Mouse (Mus musculus): ENCODE data around the gene Dnah8. TPM values are rescaled to one million over a fixed set of nuclear protein-coding genes. Genes with fewer than 3 reads are reported as not detected.

Gene Dnah8
- polyA plus RNA-seq, 1 experiment from 2014 or later: 0.68 TPM

GRCm38 (mm10) chr17:30852345-30852744, 228.2 kb downstream of the Dnah8 start:
- Histone ChIP-seq H3K4me1 (no peaks in the 10 kb centered on the region), H3K4me3 (no peak overlapping the region), H3K27ac (no peak overlapping the region), H3K27me3 (ENCODE audit: poor library complexity, severe bottlenecking) (no peaks in the 10 kb centered on the region), H3K36me3 (replicated peaks) (no peaks in the 10 kb centered on the region), H3K9me3 (no peaks in the 10 kb centered on the region; the same call in 1 of the 2 replicates)
- no peak for DNase-seq (ENCODE audit: extremely low spot score, low spot score)

GRCm38 (mm10) chr17:30857347-30857746, 233.2 kb downstream of the Dnah8 start:
- no peak for DNase-seq (ENCODE audit: extremely low spot score, low spot score)
- Histone ChIP-seq H3K9me3 (no peaks in the 10 kb centered on the region), H3K4me3 (no peak overlapping the region), H3K36me3 (replicated peaks) (no peaks in the 10 kb centered on the region), H3K27ac (no peak overlapping the region), H3K27me3 (ENCODE audit: poor library complexity, severe bottlenecking) (no peaks in the 10 kb centered on the region), H3K4me1 (peaks cover 25% of the 10 kb centered on the region)
- WGBS: 91% methylated on average over 5 of the region's 5 CpGs

- DNase-seq (ENCODE audit: extremely low spot score, low spot score): no peak
- 75% methylated on average over 11 of the region's 11 CpGs for WGBS
Observed at GRCm38 (mm10) chr17:30858586-30859259, 234.6 kb downstream of the Dnah8 start.

GRCm38 (mm10) chr17:30859989-30860585, 235.9 kb downstream of the Dnah8 start:
- no peak for DNase-seq (ENCODE audit: extremely low spot score, low spot score)
- no peaks in the 10 kb centered on the region for H3K27me3 ChIP-seq (ENCODE audit: poor library complexity, severe bottlenecking)
- no peaks in the 10 kb centered on the region for H3K36me3 ChIP-seq (replicated peaks)
- no peaks in the 10 kb centered on the region for H3K9me3 ChIP-seq
- no peak overlapping the region for H3K4me3 ChIP-seq
- WGBS: 45% methylated on average over 10 of the region's 10 CpGs
- H3K27ac ChIP-seq: peak overlapping the region; percentile 71
- H3K4me1 ChIP-seq: peaks cover 33% of the 10 kb centered on the region

More at GRCm38 (mm10) chr17:30858586-30859259, 234.6 kb downstream of the Dnah8 start:
- Histone ChIP-seq H3K27me3 (ENCODE audit: poor library complexity, severe bottlenecking) (no peaks in the 10 kb centered on the region), H3K36me3 (replicated peaks) (no peaks in the 10 kb centered on the region), H3K4me1 (peaks cover 33% of the 10 kb centered on the region), H3K27ac (no peak overlapping the region), H3K4me3 (no peak overlapping the region), H3K9me3 (no peaks in the 10 kb centered on the region)

GRCm38 (mm10) chr17:30860606-30861005, 236.5 kb downstream of the Dnah8 start:
- no peaks in the 10 kb centered on the region for H3K9me3 ChIP-seq
- 0 out of 2 replicates have a peak overlapping the region, but pooled peaks have one; percentile 71 for H3K27ac ChIP-seq
- H3K4me3 ChIP-seq: no peak overlapping the region
- no peaks in the 10 kb centered on the region for H3K36me3 ChIP-seq (replicated peaks)
- DNase-seq (ENCODE audit: extremely low spot score, low spot score): no peak
- H3K27me3 ChIP-seq (ENCODE audit: poor library complexity, severe bottlenecking): no peaks in the 10 kb centered on the region
- WGBS: 78% methylated on average over 7 of the region's 7 CpGs
- H3K4me1 ChIP-seq: peaks cover 33% of the 10 kb centered on the region

GRCm38 (mm10) chr17:30866281-30866680, 242.1 kb downstream of the Dnah8 start:
- Histone ChIP-seq H3K36me3 (replicated peaks) (no peaks in the 10 kb centered on the region), H3K27me3 (ENCODE audit: poor library complexity, severe bottlenecking) (no peaks in the 10 kb centered on the region), H3K4me1 (peaks cover 14% of the 10 kb centered on the region), H3K9me3 (no peaks in the 10 kb centered on the region), H3K27ac (no peak overlapping the region), H3K4me3 (no peak overlapping the region)
- 75% methylated on average over 8 of the region's 8 CpGs for WGBS
- DNase-seq (ENCODE audit: extremely low spot score, low spot score): no peak

GRCm38 (mm10) chr17:30866966-30867365, 242.8 kb downstream of the Dnah8 start:
- H3K4me1 ChIP-seq: peaks cover 10% of the 10 kb centered on the region
- no peak overlapping the region for H3K4me3 ChIP-seq
- H3K9me3 ChIP-seq: no peaks in the 10 kb centered on the region
- no peak overlapping the region for H3K27ac ChIP-seq
- WGBS: 87% methylated on average over 9 of the region's 9 CpGs
- no peak for DNase-seq (ENCODE audit: extremely low spot score, low spot score)
- no peaks in the 10 kb centered on the region for H3K27me3 ChIP-seq (ENCODE audit: poor library complexity, severe bottlenecking)
- no peaks in the 10 kb centered on the region for H3K36me3 ChIP-seq (replicated peaks)

- Histone ChIP-seq H3K9me3 (0 out of 2 replicates have a peak, but pooled peaks cover 3% of the 10 kb centered on the region), H3K4me3 (no peak overlapping the region), H3K36me3 (replicated peaks) (no peaks in the 10 kb centered on the region), H3K27ac (no peak overlapping the region), H3K27me3 (ENCODE audit: poor library complexity, severe bottlenecking) (no peaks in the 10 kb centered on the region), H3K4me1 (no peaks in the 10 kb centered on the region)
- DNase-seq (ENCODE audit: extremely low spot score, low spot score): no peak
- 37% methylated on average over 10 of the region's 10 CpGs for WGBS
Observed at GRCm38 (mm10) chr17:30871040-30871439, 246.9 kb downstream of the Dnah8 start.

GRCm38 (mm10) chr17:30874276-30874675, 250.1 kb downstream of the Dnah8 start:
- H3K4me3 ChIP-seq: no peak overlapping the region
- no peaks in the 10 kb centered on the region for H3K36me3 ChIP-seq (replicated peaks)
- H3K27ac ChIP-seq: no peak overlapping the region
- H3K4me1 ChIP-seq: 0 out of 2 replicates have a peak, but pooled peaks cover 3% of the 10 kb centered on the region
- 0 out of 2 replicates have a peak, but pooled peaks cover 3% of the 10 kb centered on the region for H3K9me3 ChIP-seq
- WGBS: 63% methylated on average over 15 of the region's 15 CpGs
- DNase-seq (ENCODE audit: extremely low spot score, low spot score): no peak
- H3K27me3 ChIP-seq (ENCODE audit: poor library complexity, severe bottlenecking): no peaks in the 10 kb centered on the region

- Histone ChIP-seq H3K27ac (no peak overlapping the region), H3K9me3 (0 out of 2 replicates have a peak, but pooled peaks cover 3% of the 10 kb centered on the region), H3K4me3 (no peak overlapping the region), H3K36me3 (replicated peaks) (no peaks in the 10 kb centered on the region), H3K27me3 (ENCODE audit: poor library complexity, severe bottlenecking) (no peaks in the 10 kb centered on the region), H3K4me1 (peaks cover 11% of the 10 kb centered on the region)
- 92% methylated on average over 7 of the region's 7 CpGs for WGBS
- no peak for DNase-seq (ENCODE audit: extremely low spot score, low spot score)
Observed at GRCm38 (mm10) chr17:30877456-30877855, 253.3 kb downstream of the Dnah8 start.

GRCm38 (mm10) chr17:30878626-30879025, 254.5 kb downstream of the Dnah8 start:
- H3K27ac ChIP-seq: no peak overlapping the region
- peaks cover 5% of the 10 kb centered on the region; the same call in 1 of the 2 replicates for H3K27me3 ChIP-seq (ENCODE audit: poor library complexity, severe bottlenecking)
- 69% methylated on average over 6 of the region's 6 CpGs for WGBS
- no peak for DNase-seq (ENCODE audit: extremely low spot score, low spot score)
- H3K4me3 ChIP-seq: no peak overlapping the region
- 0 out of 2 replicates have a peak, but pooled peaks cover 3% of the 10 kb centered on the region for H3K9me3 ChIP-seq
- H3K36me3 ChIP-seq (replicated peaks): no peaks in the 10 kb centered on the region
- H3K4me1 ChIP-seq: peaks cover 17% of the 10 kb centered on the region

- DNase-seq (ENCODE audit: extremely low spot score, low spot score): no peak
- Histone ChIP-seq H3K4me3 (no peak overlapping the region), H3K4me1 (peaks cover 17% of the 10 kb centered on the region), H3K27ac (no peak overlapping the region), H3K9me3 (0 out of 2 replicates have a peak, but pooled peaks cover 2% of the 10 kb centered on the region), H3K36me3 (replicated peaks) (no peaks in the 10 kb centered on the region), H3K27me3 (ENCODE audit: poor library complexity, severe bottlenecking) (peaks cover 5% of the 10 kb centered on the region; the same call in 1 of the 2 replicates)
- WGBS: 85% methylated on average over 3 of the region's 3 CpGs
Observed at GRCm38 (mm10) chr17:30880391-30880790, 256.2 kb downstream of the Dnah8 start.

- H3K27ac ChIP-seq: no peak overlapping the region
- H3K4me1 ChIP-seq: peaks cover 17% of the 10 kb centered on the region
- no peak for DNase-seq (ENCODE audit: extremely low spot score, low spot score)
- peaks cover 5% of the 10 kb centered on the region; the same call in 1 of the 2 replicates for H3K27me3 ChIP-seq (ENCODE audit: poor library complexity, severe bottlenecking)
- 0 out of 2 replicates have a peak, but pooled peaks cover 3% of the 10 kb centered on the region for H3K9me3 ChIP-seq
- 67% methylated on average over 2 of the region's 2 CpGs for WGBS
- H3K4me3 ChIP-seq: no peak overlapping the region
- no peaks in the 10 kb centered on the region for H3K36me3 ChIP-seq (replicated peaks)
Observed at GRCm38 (mm10) chr17:30881001-30881400, 256.8 kb downstream of the Dnah8 start.
